Mouse (Mus musculus): Measurements from ENCODE around the gene Gstm5. TPM values are rescaled to one million over a fixed set of nuclear protein-coding genes. Genes with fewer than 3 reads are reported as not detected.
A peak's percentile ranks its signal among the peaks of the same experiment; 100 is the strongest.

Gstm5 gene
- polyA plus RNA-seq, 1 experiment from 2014 or later, result 142 TPM

DNA sequence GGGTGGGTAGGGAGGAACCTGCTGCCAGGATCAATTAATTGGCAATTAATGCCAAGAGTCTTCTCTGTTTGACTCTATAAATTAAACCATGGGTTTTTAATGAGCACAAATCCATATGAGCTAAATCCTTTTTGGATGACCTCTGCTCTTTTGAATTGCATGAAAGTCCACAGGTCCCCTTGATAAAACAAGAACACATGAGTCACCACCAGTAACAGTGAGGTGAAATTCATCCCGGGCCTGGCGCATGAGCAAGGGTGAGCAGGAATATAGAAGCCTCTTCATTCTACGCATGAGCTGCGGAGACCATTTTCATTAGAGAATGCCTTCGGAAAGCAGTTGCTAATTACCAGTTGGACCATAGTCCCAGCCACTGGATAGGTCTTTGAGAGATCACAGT is 24.7 kb downstream of the Gstm5 start:
- no peaks in the 10 kb centered on the region for H3K36me3 ChIP-seq (ENCODE audit: insufficient read depth)
- 92% methylated on average over 5 of the region's 5 CpGs for WGBS
- ATAC-seq (ENCODE audit: insufficient read depth) (no peak), DNase-seq (no peak)
- TF ChIP-seq CTCF (IDR thresholded peaks at IDR 0.05; ENCODE audit: low read depth), result no peak
- H3K4me2 ChIP-seq, result no peak overlapping the region
- H3K9me3 ChIP-seq (ENCODE audit: low read depth, low read length), result no peaks in the 10 kb centered on the region
- no peaks in the 10 kb centered on the region for H3K27me3 ChIP-seq (ENCODE audit: insufficient read depth, low read length)
- H3K4me3 ChIP-seq (ENCODE audit: low read depth, low read length), result no peak overlapping the region
- H3K9ac ChIP-seq, result no peak overlapping the region
- no peaks in the 10 kb centered on the region for H3K4me1 ChIP-seq (ENCODE audit: insufficient read depth)
- no peak overlapping the region for H3K27ac ChIP-seq (ENCODE audit: low read depth)

DNA sequence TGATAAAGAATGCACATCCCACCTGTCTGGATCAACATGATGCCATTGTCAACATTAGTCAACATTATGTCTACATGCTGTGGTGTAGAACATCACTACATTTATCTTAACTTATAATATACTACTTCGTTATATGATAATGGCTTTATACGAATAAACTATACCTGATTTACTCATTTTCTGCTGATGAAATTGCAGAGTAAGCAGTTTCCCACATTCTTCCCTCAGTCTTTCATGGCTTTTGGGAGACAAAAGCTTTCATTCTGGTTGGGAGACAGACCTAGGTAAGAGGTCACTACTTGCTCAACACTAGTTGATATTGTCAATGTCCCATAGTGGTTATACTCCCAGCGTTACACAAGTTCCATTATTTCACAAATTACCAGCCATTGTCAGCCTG is 29.7 kb downstream of the Gstm5 start:
- no peak overlapping the region for H3K9ac ChIP-seq
- no peak overlapping the region for H3K4me2 ChIP-seq
- H3K36me3 ChIP-seq (ENCODE audit: insufficient read depth), result no peaks in the 10 kb centered on the region
- ATAC-seq (ENCODE audit: insufficient read depth), result no peak
- no peak overlapping the region for H3K4me3 ChIP-seq (ENCODE audit: low read depth, low read length)
- WGBS, result 86% methylated on average over 3 of the region's 3 CpGs
- DNase-seq, result no peak
- no peak overlapping the region for H3K27ac ChIP-seq (ENCODE audit: low read depth)
- no peaks in the 10 kb centered on the region for H3K27me3 ChIP-seq (ENCODE audit: insufficient read depth, low read length)
- H3K4me1 ChIP-seq (ENCODE audit: insufficient read depth), result no peaks in the 10 kb centered on the region
- H3K9me3 ChIP-seq (ENCODE audit: low read depth, low read length), result no peaks in the 10 kb centered on the region
- no peak for TF ChIP-seq CTCF (IDR thresholded peaks at IDR 0.05; ENCODE audit: low read depth)

DNA sequence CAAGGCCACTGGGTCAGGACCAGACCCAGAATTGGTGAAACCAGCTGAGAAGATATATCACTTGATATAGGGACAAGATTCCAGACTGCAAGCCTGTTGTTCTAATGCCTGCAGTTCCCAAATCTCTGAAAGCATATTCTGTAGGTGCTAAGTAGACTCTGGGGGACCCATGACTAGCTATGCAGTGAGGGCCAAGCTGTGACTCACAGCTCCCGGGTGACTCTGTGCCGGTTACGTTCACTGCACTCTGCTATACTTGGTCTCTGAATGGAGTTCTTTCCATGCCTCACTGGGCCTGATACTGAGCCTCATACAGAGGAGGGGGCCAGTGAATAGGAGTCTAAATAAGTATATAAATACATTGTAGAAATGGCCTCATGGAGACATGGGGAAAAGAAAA is 32.2 kb downstream of the Gstm5 start:
- no peaks in the 10 kb centered on the region for H3K27me3 ChIP-seq (ENCODE audit: insufficient read depth, low read length)
- 92% methylated on average over 3 of the region's 3 CpGs for WGBS
- no peak for DNase-seq
- no peak overlapping the region for H3K4me3 ChIP-seq (ENCODE audit: low read depth, low read length)
- no peak overlapping the region for H3K27ac ChIP-seq (ENCODE audit: low read depth)
- no peak for TF ChIP-seq CTCF (IDR thresholded peaks at IDR 0.05; ENCODE audit: low read depth)
- ATAC-seq (ENCODE audit: insufficient read depth), result no peak
- H3K9ac ChIP-seq, result no peak overlapping the region
- no peaks in the 10 kb centered on the region for H3K4me1 ChIP-seq (ENCODE audit: insufficient read depth)
- H3K36me3 ChIP-seq (ENCODE audit: insufficient read depth), result no peaks in the 10 kb centered on the region
- no peak overlapping the region for H3K4me2 ChIP-seq
- no peaks in the 10 kb centered on the region for H3K9me3 ChIP-seq (ENCODE audit: low read depth, low read length)

DNA sequence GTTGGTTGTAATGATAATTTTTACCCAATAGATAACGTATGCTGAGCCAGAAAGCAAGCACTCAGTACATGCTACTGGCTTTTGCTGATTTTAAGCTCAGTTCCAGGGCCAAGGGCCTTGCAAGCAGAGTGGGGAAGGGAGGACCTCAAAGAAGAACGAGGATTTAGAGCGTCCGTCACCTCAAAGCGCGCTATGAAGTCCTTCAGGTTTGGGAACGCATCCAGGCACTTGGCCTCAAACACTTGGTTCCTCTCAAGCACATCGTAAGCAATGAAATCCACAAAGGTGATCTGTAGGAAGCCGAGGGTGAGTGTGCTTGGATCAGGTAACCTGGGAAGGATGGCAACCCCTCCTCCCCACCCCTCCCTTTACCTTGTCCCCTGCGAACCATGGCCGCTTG is 33.1 kb downstream of the Gstm5 start:
- H3K9me3 ChIP-seq (ENCODE audit: low read depth, low read length), result no peaks in the 10 kb centered on the region
- H3K9ac ChIP-seq, result no peak overlapping the region
- no peaks in the 10 kb centered on the region for H3K27me3 ChIP-seq (ENCODE audit: insufficient read depth, low read length)
- H3K4me2 ChIP-seq, result no peak overlapping the region
- WGBS, result 60% methylated on average over 11 of the region's 11 CpGs
- no peaks in the 10 kb centered on the region for H3K36me3 ChIP-seq (ENCODE audit: insufficient read depth)
- H3K4me3 ChIP-seq (ENCODE audit: low read depth, low read length), result no peak overlapping the region
- no peaks in the 10 kb centered on the region for H3K4me1 ChIP-seq (ENCODE audit: insufficient read depth)
- no peak for TF ChIP-seq CTCF (IDR thresholded peaks at IDR 0.05; ENCODE audit: low read depth)
- no peak for DNase-seq
- H3K27ac ChIP-seq (ENCODE audit: low read depth), result no peak overlapping the region
- no peak for ATAC-seq (ENCODE audit: insufficient read depth)

DNA sequence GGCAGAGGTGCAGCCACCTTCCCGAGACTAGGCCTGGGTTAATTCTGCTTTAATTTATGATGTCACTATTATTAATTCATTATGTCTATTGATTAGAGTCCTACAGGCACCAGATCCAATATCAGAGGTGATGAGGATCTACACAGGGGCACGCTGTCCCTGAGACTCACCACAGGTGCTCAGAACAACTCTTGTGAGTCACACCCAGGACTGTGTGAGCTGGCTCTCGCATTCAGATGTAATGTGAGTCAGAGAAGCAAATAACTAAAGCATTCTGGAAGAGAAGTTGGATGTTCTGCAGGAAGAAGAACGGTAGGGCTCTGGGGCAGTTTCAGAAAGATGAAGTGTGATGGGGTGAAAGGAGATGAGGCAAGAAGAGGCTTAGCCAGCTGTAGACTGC is 33.6 kb downstream of the Gstm5 start:
- Histone ChIP-seq H3K4me3 (ENCODE audit: low read depth, low read length) (no peak overlapping the region), H3K9ac (no peak overlapping the region), H3K4me2 (no peak overlapping the region), H3K36me3 (ENCODE audit: insufficient read depth) (no peaks in the 10 kb centered on the region), H3K27me3 (ENCODE audit: insufficient read depth, low read length) (no peaks in the 10 kb centered on the region), H3K9me3 (ENCODE audit: low read depth, low read length) (no peaks in the 10 kb centered on the region), H3K27ac (ENCODE audit: low read depth) (no peak overlapping the region), H3K4me1 (ENCODE audit: insufficient read depth) (no peaks in the 10 kb centered on the region)
- no peak for DNase-seq
- 67% methylated on average over 4 of the region's 4 CpGs for WGBS
- no peak for ATAC-seq (ENCODE audit: insufficient read depth)
- TF ChIP-seq CTCF (IDR thresholded peaks at IDR 0.05; ENCODE audit: low read depth), result no peak

DNA sequence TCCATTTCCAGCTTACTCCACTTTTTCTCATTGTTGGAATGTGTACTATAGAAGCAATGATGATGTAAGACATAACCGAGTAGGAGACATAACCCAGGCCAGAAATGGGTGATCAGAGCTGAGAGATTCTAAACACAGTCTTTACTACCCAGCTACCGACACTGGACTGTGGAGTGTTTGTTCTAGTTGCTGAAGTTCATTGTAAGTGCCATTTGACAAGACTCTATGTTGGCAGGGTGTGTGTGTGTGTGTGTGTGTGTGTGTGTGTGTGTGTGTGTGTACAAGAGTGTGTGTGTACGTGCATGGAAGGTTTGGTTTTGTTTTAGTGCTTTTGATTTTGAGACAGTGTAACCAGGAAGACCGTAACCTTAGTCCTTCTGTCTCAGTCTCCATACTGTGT is 34.1 kb downstream of the Gstm5 start:
- DNase-seq (no peak), ATAC-seq (ENCODE audit: insufficient read depth) (no peak)
- H3K4me1 ChIP-seq (ENCODE audit: insufficient read depth), result no peaks in the 10 kb centered on the region
- no peak overlapping the region for H3K4me3 ChIP-seq (ENCODE audit: low read depth, low read length)
- no peak overlapping the region for H3K9ac ChIP-seq
- H3K36me3 ChIP-seq (ENCODE audit: insufficient read depth), result no peaks in the 10 kb centered on the region
- TF ChIP-seq CTCF (IDR thresholded peaks at IDR 0.05; ENCODE audit: low read depth), result no peak
- H3K9me3 ChIP-seq (ENCODE audit: low read depth, low read length), result no peaks in the 10 kb centered on the region
- no peaks in the 10 kb centered on the region for H3K27me3 ChIP-seq (ENCODE audit: insufficient read depth, low read length)
- 65% methylated on average over 4 of the region's 4 CpGs for WGBS
- no peak overlapping the region for H3K27ac ChIP-seq (ENCODE audit: low read depth)
- H3K4me2 ChIP-seq, result no peak overlapping the region

DNA sequence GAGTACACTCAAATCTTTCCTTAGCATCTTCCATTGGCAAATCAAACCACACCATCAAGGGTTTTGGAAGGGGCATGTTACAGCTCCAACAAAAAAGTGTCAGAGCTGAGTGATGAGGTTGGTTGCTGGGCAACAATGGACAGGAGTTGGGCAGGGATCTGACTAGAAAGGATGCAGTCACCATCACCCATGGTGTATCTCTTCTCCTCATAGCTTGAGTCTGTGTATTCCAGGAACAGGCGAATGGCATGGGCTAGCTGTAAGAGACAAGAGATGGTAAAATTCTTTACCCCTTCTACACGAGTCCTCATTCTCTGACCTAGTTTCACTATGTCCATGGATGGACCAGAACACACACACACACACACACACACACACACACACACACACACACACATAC is 35.5 kb downstream of the Gstm5 start:
- Histone ChIP-seq H3K36me3 (ENCODE audit: insufficient read depth) (no peaks in the 10 kb centered on the region), H3K27me3 (ENCODE audit: insufficient read depth, low read length) (no peaks in the 10 kb centered on the region), H3K4me3 (ENCODE audit: low read depth, low read length) (peak overlapping the region; percentile 16), H3K9ac (no peak overlapping the region), H3K4me2 (peak overlapping the region; percentile 58), H3K4me1 (ENCODE audit: insufficient read depth) (no peaks in the 10 kb centered on the region), H3K27ac (ENCODE audit: low read depth) (peak overlapping the region; percentile 56), H3K9me3 (ENCODE audit: low read depth, low read length) (no peaks in the 10 kb centered on the region)
- TF ChIP-seq CTCF (IDR thresholded peaks at IDR 0.05; ENCODE audit: low read depth), result no peak
- 71% methylated on average over 2 of the region's 2 CpGs for WGBS
- no peak for ATAC-seq (ENCODE audit: insufficient read depth)
- DNase-seq, result peak; percentile 8

DNA sequence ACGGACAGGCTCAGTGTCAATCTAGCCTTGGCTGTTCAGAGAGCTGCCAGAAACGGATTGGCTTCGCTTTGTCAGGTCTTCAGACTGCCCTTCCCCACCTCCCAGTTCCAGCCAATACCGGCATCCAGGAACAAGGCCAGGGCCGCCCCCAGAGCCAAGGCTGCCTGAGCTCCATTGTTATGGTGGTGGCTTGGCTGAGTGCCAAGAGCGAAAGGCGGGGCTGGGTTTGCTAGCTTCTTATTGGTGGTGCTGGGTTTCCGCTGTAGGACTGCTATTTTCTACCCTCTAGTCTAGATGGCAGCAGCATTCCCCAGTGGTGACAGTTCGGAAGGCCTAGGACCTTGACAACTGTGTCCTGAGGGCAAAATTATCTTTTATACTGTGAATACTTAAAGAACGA is 36.0 kb downstream of the Gstm5 start, which contains the start of gene Gstm7:
TSS of gene Gstm7 (minus strand) at position 148 of the 400 bp plus-strand sequence.
- Histone ChIP-seq H3K9ac (no peak within 1 kb of the TSS), H3K27ac (ENCODE audit: low read depth) (peak within 1 kb of the TSS; percentile 56)
- peak; percentile 44; the same call in 1 of the 2 replicates for TF ChIP-seq CTCF (IDR thresholded peaks at IDR 0.05; ENCODE audit: low read depth)

More for the DNA sequence above, 36.0 kb downstream of the Gstm5 start, which contains the start of gene Gstm7:
- DNase-seq (peak; percentile 99), ATAC-seq (ENCODE audit: insufficient read depth) (peak; percentile 97)
- H3K4me3 ChIP-seq (ENCODE audit: low read depth, low read length), result peak within 1 kb of the TSS; percentile 16
- peak within 1 kb of the TSS; percentile 58 for H3K4me2 ChIP-seq
- no peaks in the 10 kb centered on the region for H3K36me3 ChIP-seq (ENCODE audit: insufficient read depth)
- no peaks in the 10 kb centered on the region for H3K27me3 ChIP-seq (ENCODE audit: insufficient read depth, low read length)
- no peaks in the 10 kb centered on the region for H3K9me3 ChIP-seq (ENCODE audit: low read depth, low read length)
- 4% methylated on average over 10 of the region's 10 CpGs for WGBS
- no peaks in the 10 kb centered on the region for H3K4me1 ChIP-seq (ENCODE audit: insufficient read depth)
